Mouse (Mus musculus) heart, postnatal 25 days (tissue): ENCODE measurements at regions not wholly inside any gene's neighbourhood (a gene's known extent, or its start where the extent isn't known, plus 50 kb on each side); places are given as distances from the start of the nearest gene placed in this dataset.
"Not testable (repeated sequence)": the region's sequence is repeated elsewhere in the genome, so short reads cannot be mapped to it uniquely, and the experiment has no call there.

Experiments
- DNase-seq: peaks from one replicate; pipeline ENCODE4 v3.0.0; 2022; ENCODE audit warnings: low spot score
- intact Hi-C: fragments of 180-260 bp; cut with DNase I; formaldehyde crosslinking; loops from one replicate; pipeline ENCODE4 v1.15.1; 2025

- intact Hi-C loops: no loop called here
- no peak for DNase-seq
These were observed 94.7 kb downstream of the Cxxc4 start for GRCm38 (mm10) chr3:134330943-134331342.

- intact Hi-C loops: no loop called here
- DNase-seq: no peak
These were observed 95.3 kb downstream of the Cxxc4 start for GRCm38 (mm10) chr3:134331499-134332153.

DNA sequence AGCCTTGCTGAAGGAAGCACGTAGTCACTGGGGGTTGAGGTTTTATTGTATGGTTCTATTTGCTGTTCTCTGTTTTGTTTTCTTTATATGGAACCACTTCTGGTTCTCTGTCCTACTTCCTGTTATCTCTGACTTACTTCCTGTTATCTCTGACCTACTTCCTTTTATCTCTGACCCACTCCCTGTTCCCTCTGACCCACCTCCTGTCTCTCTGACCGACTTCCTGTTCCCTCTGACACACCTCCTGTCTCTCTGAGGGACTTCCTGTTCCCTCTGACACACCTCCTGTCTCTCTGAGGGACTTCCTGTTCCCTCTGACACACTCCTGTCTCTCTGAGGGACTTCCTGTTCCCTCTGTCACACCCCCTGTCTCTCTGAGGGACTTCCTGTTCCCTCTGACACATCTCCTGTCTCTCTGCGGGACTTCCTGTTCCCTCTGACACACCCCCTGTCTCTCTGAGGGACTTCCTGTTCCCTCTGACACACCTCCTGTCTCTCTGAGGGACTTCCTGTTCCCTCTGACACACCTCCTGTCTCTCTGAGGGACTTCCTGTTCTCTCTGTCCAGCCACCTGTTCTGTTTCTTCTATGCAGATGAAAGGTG, 102.9 kb downstream of the Cxxc4 start:
- DNase-seq: not testable (repeated sequence)

DNA sequence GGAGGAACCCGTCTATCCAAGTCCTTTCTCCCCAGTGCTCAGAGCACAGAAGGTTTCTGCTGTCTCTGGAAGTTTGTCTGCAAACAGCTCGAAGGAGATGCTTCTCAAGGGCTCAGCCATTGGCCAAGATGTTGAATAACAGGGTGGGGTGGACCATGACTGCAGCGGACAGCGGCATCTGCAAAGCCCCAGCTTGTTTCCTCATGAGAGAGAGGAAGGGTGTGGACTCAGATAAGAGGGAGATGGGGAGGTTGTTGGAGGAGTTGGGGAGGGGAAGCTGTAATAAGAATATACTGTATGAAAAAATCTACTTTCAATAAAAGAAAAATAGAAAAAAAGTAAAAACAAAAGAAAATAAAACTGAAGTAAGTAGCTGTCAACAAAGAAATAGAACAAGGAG, 129.7 kb downstream of the Cxxc4 start:
- intact Hi-C loops: loop anchor here (5.0 to 10.0 kb wide), 2 partner anchors 59 to 124 kb away; no protein-coding TSS in a partner anchor
- no peak for DNase-seq

More for the DNA sequence above, 102.9 kb downstream of the Cxxc4 start:
- intact Hi-C loops: not testable (repeated sequence)

DNA sequence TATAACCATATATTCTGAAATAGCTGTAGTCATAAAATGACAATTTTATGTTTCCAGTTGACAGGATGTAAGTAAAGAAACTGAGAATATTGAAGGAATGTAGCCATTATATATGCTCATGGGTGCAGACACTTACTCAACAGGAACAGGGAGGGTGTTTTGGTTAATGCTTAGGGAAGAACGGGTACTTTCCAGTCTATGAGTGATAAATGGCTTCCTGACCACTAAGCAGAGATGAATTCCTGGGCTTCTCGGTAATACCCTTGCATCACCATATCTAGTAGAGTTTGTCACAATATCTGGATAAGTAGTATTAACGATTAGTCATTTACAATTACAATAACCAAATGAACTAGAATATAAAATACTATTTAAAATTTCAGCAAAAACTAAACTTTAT, 130.5 kb downstream of the Cxxc4 start:
- intact Hi-C loops: loop anchor here (5.0 to 10.0 kb wide), 2 partner anchors 58 to 124 kb away; no protein-coding TSS in a partner anchor
- DNase-seq: no peak

DNA sequence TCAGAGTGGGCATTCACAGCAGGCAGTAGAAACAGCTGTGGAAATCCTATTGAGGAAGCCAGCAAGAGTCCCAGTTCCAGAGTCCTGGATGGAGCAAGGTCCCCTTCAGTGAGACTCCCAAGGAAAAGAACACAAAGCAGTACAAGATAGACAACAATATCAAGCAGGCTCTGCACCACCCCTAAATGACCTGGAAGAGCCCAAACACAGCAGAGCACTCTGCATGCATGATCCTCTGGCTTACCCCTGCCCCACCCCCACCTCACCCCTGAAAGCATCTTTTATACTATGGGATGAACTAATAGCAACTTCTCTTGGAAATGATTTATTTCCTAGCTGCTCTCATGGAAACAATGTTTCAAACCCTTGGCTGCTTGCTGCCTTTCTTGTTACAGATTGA, 132.3 kb downstream of the Cxxc4 start:
- intact Hi-C loops: loop anchor here (5.0 to 10.0 kb wide), 2 partner anchors 56 to 126 kb away; no protein-coding TSS in a partner anchor
- no peak for DNase-seq

DNA sequence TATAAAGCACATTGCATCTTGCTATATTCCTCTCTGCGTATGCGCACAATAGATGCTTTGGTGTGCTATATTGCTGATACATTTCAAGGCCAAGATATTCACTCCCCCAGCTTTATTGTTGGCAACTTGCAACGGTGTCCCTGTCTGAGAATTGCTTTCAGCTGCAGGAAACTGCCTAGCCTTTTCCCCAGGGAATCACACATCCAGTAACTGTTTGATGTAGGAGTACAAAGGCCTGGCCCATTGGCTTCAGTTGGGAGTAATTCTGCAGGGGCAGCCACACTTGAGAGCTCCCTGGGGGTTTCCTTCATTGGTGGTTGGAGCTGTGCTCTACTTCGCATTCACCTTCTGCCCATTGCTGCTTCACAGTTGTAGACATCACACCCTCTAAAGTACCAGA, 132.8 kb downstream of the Cxxc4 start:
- DNase-seq: peak; percentile 1
- intact Hi-C loops: loop anchor here (5.0 to 10.0 kb wide), 2 partner anchors 56 to 127 kb away; no protein-coding TSS in a partner anchor

DNA sequence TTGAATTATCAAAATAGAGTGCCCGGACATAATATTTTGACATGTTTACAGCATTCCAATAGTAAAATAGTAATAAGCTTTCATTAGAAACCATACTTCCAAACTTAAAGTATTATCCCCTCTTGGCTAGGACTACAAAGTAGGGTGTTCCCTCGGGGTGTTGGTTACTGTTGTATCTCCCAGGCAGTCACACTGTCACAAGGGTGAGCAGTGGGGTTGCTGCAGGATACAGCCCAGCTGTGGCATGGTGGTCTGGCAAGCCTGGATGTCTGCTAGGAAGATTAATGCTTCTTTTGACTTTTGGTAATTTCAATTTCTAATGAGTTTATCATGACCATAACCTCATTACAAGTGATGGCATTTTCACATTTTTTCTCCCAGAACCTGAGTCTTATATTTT, 143.3 kb downstream of the Cxxc4 start:
- intact Hi-C loops: no loop called here
- DNase-seq: no peak

DNA sequence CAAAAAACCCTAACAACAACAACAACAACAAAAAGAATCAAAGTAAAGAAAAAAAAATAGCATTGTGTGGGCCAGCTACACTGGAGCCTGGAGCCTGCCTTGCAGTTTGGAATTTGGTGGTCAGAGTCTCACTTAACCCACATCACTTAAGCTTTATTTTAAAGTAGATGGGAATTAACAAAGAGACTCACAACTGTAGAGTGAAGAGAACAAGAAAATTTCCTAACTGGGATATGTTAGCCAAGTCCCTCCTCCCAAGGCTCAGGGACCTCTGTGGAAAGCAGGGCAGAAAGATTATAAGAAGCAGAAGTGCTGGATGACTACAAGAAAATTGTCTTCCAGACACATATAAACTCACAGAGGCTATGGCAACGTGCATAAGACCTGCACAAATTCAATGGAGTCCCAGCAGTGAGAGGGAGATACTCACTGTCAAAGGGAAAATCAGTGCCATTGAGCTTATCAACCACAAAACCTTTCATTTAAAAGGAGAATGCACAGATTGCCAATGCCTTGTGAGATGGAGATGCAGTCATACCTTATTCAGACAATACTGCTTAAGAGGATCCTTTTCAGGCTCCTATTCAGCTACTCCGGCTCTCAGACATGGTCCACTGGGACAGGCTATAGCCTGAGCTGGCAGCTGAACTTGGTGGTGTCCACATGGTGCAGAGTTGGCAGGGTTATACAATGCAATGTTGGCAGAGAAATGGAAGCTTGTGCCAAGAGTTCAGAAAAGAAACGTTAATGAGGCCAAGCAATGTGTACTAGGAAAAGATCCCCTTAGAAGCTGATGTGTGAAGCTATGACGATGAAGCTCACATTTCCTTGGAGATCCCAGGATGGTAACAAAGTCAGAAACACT, 154.4 kb downstream of the Cxxc4 start:
- DNase-seq: no peak
- intact Hi-C loops: no loop called here

DNA sequence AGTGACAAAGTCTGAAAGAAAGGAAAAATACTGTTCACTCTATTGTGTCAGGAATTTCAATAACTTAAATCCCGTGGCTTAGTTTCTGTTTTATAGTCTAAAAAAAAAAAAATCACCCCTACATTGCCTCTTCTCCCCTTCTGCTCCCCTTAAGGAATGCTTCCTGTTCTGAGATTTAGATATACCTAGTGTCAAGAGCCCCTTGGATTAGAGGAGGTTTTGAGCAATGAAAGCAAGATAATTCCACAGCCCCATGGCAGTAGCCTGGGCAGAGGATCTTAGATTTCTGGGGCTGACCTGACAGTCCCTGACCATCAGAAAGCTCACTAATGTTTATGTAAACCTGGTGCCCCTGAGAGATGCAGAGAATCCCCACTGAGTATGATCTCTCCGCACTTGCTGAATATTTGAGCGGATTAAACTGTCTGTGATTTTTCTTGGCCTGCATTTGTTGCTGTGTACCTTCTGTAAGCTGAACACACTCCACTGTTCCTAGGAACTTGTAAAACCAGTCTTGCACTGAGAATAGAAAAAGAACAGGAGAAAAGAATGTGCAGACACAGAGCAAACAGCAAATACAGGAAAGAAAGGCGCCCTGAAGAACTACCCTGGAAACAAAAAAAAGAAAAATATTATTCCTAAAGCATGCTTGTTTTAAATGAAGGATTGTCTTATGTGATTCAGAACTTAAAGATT, 164.3 kb downstream of the Cxxc4 start:
- intact Hi-C loops: no loop called here
- no peak for DNase-seq

GRCm38 (mm10) chr3:134415606-134416328, 179.5 kb downstream of the Cxxc4 start:
- intact Hi-C loops: no loop called here
- no peak for DNase-seq

- intact Hi-C loops: loop anchor here (10.0 kb wide), 2 partner anchors 63 to 193 kb away; partner anchors contain the start of gene Cxxc4
- no peak for DNase-seq
These were observed 191.3 kb downstream of the Cxxc4 start for GRCm38 (mm10) chr3:134427633-134428032.

- intact Hi-C loops: no loop called here
These were observed 230.3 kb downstream of the Cxxc4 start for GRCm38 (mm10) chr3:134466611-134467010.

GRCm38 (mm10) chr3:134487280-134487679, 251.0 kb downstream of the Cxxc4 start:
- DNase-seq: no peak
- intact Hi-C loops: no loop called here

More at GRCm38 (mm10) chr3:134466611-134467010, 230.3 kb downstream of the Cxxc4 start:
- no peak for DNase-seq

DNA sequence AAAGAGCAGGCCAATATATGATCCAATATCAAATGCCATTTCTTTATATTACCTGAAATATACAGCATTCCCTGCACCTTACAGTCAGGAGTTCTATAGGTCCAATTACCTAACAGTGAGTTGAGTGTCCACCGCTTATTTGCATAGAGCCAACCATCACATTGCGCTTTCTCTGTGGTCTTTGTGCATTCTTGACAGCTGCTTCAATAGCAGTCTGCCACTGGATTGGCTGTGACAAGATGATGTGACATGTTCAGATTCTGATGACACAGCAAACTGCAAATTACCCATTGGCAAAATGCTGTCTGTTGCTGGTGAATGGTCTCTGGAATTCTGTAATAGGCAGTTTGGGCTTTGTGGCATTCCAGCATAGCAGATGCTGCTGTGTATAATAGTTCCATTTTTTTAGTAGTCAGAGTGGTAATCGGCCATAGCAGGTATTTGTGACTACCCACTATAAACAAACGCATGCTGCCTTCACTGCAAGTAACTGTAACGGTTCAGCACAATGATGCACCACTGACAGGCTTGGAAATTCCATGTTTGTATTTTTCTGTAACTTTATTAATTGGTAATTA, 253.8 kb downstream of the Cxxc4 start:
- intact Hi-C loops: no loop called here
- no peak for DNase-seq

GRCm38 (mm10) chr3:134509702-134510101, 273.4 kb downstream of the Cxxc4 start:
- intact Hi-C loops: no loop called here
- no peak for DNase-seq

DNA sequence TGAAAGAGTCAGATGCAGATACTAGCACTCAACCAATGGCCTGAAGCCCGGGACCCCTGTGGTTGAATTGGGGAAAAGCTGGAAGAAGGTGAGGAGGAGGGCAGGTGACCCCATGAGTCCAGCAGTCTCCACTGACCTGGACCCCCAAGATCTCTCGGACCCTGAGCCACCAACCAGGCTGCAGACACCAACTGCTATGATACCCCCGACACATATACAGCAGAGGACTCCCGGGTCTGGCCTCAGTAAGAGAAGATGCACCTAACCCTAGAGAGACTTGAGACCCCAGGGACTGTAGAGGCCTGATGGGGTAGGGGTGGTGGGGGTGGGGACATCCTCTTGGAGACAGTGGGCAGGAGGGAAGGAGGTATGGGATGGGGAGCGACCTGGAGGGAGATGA, 289.5 kb downstream of the Cxxc4 start:
- intact Hi-C loops: no loop called here

DNA sequence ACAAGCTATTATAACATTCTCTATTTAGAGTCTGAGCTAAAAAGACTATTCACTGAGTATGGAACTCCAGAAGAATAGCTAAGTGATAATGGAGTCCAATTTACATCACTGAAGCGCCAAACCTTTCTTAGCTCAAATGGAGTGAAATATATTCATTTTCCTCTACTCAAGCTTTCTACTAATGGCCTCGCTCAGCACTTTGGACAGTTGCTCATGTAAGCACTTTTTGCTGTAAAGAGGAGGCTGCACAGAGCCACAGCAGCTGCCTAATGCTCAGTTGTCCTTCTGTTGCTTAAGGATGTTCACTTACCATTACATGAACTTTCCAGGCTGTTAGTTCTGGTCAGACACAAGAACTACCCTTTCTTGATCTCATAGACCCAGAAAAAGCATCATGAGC, 268.7 kb upstream of the Tacr3 start:
- DNase-seq: no peak
- intact Hi-C loops: no loop called here

More for the DNA sequence above, 289.5 kb downstream of the Cxxc4 start:
- DNase-seq: no peak

DNA sequence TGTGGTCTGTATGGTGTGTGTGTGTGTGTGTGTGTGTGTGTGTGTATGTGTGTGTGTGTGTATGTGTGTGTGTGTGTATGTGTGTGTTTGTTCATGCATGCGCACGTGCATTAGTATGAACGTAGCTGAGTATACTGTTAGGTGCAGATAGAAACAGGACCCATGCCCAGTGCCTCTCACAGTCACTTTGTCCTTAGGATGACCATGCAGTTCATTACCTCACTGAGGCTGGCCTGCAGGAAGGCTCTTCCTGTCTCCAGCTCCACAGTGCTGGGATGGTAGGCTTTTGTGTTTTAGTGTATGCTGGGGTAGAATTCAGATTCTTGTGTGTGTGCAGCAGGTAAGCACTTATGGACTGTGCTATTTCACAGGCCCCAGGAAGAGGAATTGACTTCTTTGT, 250.0 kb upstream of the Tacr3 start:
- intact Hi-C loops: no loop called here
- no peak for DNase-seq
